Mouse (Mus musculus) ES-Bruce4 (cell line): ENCODE data around the gene Mybph. TPM values are rescaled to one million over a fixed set of nuclear protein-coding genes. Genes with fewer than 3 reads are reported as not detected.

Experiments
- H3K27ac ChIP-seq: 2 replicates; pipeline ENCODE4 v1.5.1; 2012; ENCODE audit warnings: low read length, inconsistent platforms; ENCODE audit not compliant: insufficient read depth
- H3K27me3 ChIP-seq: 2 replicates; pipeline ENCODE4 v1.6.1; 2012; ENCODE audit warnings: mild to moderate bottlenecking, low read length, inconsistent platforms; ENCODE audit not compliant: control insufficient read depth, poor library complexity, insufficient read depth, severe bottlenecking
- H3K36me3 ChIP-seq: 2 replicates; pipeline ENCODE4 v1.6.1; 2012; ENCODE audit warnings: inconsistent platforms, mild to moderate bottlenecking, low read length, moderate library complexity; ENCODE audit not compliant: control insufficient read depth, poor library complexity, insufficient read depth, severe bottlenecking
- H3K4me1 ChIP-seq: one replicate; pipeline ENCODE4 v1.8.1; 2011; ENCODE audit warnings: low read length; ENCODE audit not compliant: control insufficient read depth, insufficient read depth
- H3K4me3 ChIP-seq: 2 replicates; pipeline ENCODE4 v1.5.1; 2011; ENCODE audit warnings: low read depth, mild to moderate bottlenecking, low read length
- H3K9ac ChIP-seq: 2 replicates; pipeline ENCODE4 v1.6.1; 2012; ENCODE audit warnings: low read depth, mild to moderate bottlenecking, inconsistent platforms; ENCODE audit not compliant: poor library complexity, severe bottlenecking
- H3K9me3 ChIP-seq: replicated peaks from 2 replicates; pipeline ENCODE4 v1.6.1; 2012; ENCODE audit warnings: mild to moderate bottlenecking, low read length, inconsistent platforms; ENCODE audit not compliant: control insufficient read depth, poor library complexity, insufficient read depth, severe bottlenecking
- CTCF ChIP-seq: IDR thresholded peaks from one replicate; pipeline ENCODE4 v1.8.1; 2011; ENCODE audit warnings: low read depth, low read length
- EP300 ChIP-seq: IDR thresholded peaks from 2 replicates; pipeline ENCODE4 v1.6.1; 2011; ENCODE audit warnings: low read depth, low read length; ENCODE audit not compliant: insufficient read depth
- POLR2A ChIP-seq: IDR thresholded peaks from one replicate; pipeline ENCODE4 v1.8.1; 2011; ENCODE audit warnings: low read length; ENCODE audit not compliant: insufficient read depth
- polyA plus RNA-seq: library from polyadenylated mRNA; stranded (reverse); fragments of >200 nt; gene quantifications from 2 replicates; pipeline ENCODE4 v1.2.4, GENCODE M21; 2011; ENCODE audit warnings: low read depth; ENCODE audit not compliant: missing spikeins, insufficient read depth, insufficient read length

The Mybph gene
- polyA plus RNA-seq, 1 experiment = not detected

DNA sequence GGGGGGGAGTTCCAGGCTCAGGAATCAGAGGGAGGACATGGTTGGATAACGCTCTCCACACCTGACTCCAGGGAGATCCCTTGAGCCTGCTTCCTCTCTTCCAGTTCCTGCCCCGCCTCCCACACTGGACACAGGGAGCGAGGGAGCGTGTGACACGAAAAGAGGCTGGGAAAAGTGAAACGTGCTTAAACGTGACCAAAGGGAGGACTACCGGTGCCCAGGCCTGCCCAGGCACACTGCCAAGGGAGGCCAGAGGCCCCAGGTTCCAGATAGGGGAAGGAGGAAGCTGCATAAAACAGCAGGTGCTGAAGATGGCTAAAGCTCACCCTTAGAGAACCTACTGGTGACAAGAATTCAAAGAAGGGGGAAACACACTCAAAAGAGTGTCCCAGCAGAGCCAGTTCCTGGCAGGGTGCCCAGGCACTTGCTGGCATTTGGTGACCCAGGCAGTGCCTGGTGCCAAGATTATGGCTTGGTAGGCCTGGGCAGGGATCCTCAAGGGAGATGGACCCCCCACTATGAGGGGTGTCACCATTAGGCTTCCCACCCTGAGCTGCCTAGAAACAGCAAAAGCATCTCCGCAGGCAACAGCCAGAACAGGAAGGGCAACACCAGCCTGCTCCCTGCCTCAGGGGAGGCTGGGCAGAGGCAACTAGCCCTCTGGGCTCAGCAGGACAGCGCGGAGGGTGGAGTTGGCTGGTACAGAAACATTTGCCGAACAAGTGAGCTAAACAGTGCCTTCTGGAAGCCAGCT, 39.7 kb downstream of the Mybph start:
- no peaks in the 10 kb centered on the region for H3K4me1 ChIP-seq
- no peak overlapping the region for H3K9ac ChIP-seq
- H3K9me3 ChIP-seq = no peaks in the 10 kb centered on the region
- H3K36me3 ChIP-seq = no peaks in the 10 kb centered on the region
- no peak for TF ChIP-seq POLR2A
- TF ChIP-seq CTCF = no peak
- TF ChIP-seq EP300 = no peak
- no peak overlapping the region for H3K27ac ChIP-seq
- H3K4me3 ChIP-seq = no peak overlapping the region
- peaks cover 12% of the 10 kb centered on the region; the same call in 1 of the 2 replicates for H3K27me3 ChIP-seq

- Histone ChIP-seq H3K27ac (no peak overlapping the region), H3K4me1 (no peaks in the 10 kb centered on the region), H3K4me3 (no peak overlapping the region), H3K9me3 (no peaks in the 10 kb centered on the region), H3K9ac (no peak overlapping the region), H3K36me3 (no peaks in the 10 kb centered on the region), H3K27me3 (peaks cover 12% of the 10 kb centered on the region; the same call in 1 of the 2 replicates)
- TF ChIP-seq POLR2A (no peak), CTCF (no peak), EP300 (no peak)
Observed at GRCm38 (mm10) chr1:134233681-134234454, 40.6 kb downstream of the Mybph start.

- no peak overlapping the region for H3K9ac ChIP-seq
- peaks cover 12% of the 10 kb centered on the region; the same call in 1 of the 2 replicates for H3K27me3 ChIP-seq
Observed at GRCm38 (mm10) chr1:134234455-134235390, 41.5 kb downstream of the Mybph start.

DNA sequence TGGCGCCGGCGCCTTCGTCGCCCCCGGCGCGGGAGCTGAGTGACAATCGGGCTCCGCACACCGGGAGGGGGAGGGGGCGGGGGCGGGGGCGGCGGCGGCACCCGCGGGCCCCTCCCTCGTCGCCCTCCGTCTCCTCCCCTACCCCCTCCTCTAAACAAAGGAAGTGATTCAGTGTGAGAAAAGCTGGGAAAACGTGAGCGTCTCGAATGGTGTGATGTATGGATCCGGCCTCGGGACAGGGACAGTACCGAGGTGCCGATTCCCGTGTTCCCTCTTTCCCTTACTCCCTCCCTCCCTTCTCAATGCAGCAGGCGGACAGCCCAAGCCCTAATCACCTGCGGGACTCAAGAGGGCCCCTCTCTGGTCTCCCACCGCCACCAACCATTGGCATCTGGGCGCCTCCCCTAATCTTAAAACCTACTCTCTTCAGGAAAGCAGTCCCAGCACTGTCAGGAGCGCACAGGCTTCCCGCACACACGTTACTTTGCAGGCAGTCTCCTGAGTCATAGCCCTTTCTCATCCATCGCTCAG, 42.2 kb downstream of the Mybph start, which contains the start of gene Adora1:
Gene Adora1 (minus strand): TSS at position 41 of the 531 bp plus-strand sequence.
- no peaks in the 10 kb centered on the region for H3K36me3 ChIP-seq
- peak within 1 kb of the TSS; percentile 67 for H3K4me3 ChIP-seq
- H3K27ac ChIP-seq = no peak within 1 kb of the TSS
- no peaks in the 10 kb centered on the region for H3K4me1 ChIP-seq
- no peak for TF ChIP-seq CTCF
- no peak for TF ChIP-seq POLR2A
- TF ChIP-seq EP300 = no peak
- H3K27me3 ChIP-seq = peaks cover 12% of the 10 kb centered on the region; the same call in 1 of the 2 replicates
- H3K9me3 ChIP-seq = no peaks in the 10 kb centered on the region
- no peak within 1 kb of the TSS for H3K9ac ChIP-seq

More at GRCm38 (mm10) chr1:134234455-134235390, 41.5 kb downstream of the Mybph start:
- TF ChIP-seq POLR2A (no peak), EP300 (no peak), CTCF (no peak)
- no peaks in the 10 kb centered on the region for H3K4me1 ChIP-seq
- peak overlapping the region; percentile 67 for H3K4me3 ChIP-seq
- no peak overlapping the region for H3K27ac ChIP-seq
- H3K36me3 ChIP-seq = no peaks in the 10 kb centered on the region
- no peaks in the 10 kb centered on the region for H3K9me3 ChIP-seq

DNA sequence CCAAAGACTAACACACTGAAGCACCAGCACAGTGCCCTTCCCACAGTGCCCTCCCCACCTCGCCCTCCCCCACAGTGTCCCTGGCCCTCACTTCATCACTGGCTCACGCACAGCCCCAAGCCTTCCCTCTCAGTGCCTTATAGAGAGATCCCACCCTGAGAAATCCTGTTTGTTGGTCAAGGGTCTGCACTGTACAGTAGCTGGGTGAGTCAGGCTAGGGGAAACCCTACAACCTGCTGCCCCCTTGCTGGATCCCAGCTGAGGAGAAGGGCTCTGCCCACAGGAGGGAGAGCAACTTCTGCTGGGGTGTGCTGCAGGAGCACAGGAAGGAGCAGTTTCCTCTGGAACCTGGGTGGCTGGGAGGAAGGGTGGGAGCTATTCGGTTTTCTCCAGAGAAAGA, 42.9 kb downstream of the Mybph start:
- H3K9me3 ChIP-seq = no peaks in the 10 kb centered on the region
- no peak overlapping the region for H3K4me3 ChIP-seq
- no peaks in the 10 kb centered on the region for H3K4me1 ChIP-seq
- peaks cover 12% of the 10 kb centered on the region; the same call in 1 of the 2 replicates for H3K27me3 ChIP-seq
- H3K9ac ChIP-seq = no peak overlapping the region
- no peaks in the 10 kb centered on the region for H3K36me3 ChIP-seq
- TF ChIP-seq POLR2A = no peak
- H3K27ac ChIP-seq = no peak overlapping the region
